In the genomic region with DNA sequence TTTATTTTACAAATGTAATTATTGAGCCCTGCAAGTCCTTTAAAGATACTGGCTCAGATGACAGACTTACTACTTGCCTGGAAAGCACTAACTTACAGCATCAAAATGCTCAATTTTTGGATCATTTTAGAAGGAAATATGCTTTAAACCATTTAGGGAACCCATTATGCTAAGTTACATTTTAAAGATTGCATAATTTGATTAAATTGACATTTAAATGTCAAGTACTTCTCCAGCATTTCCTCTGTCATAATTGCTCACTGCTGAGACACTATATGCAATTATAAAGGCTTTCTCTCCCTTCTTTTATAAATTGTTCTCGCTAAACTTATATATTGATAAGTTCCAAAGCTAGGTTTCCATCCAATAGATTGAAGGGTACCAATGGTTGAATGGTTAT, we compare ENCODE assay signal across 33 mouse cellular contexts.
"Had no signal": no experiment of that assay in that cellular context is flagged by ENCODE, and none has a peak within 500 bp of the region (broad histone marks: within the 10 kb centered on the region; RNA-seq: fewer than 3 reads in every experiment).

No protein-coding gene starts in this region.

- H3K27me3 ChIP-seq: limb, embryonic 12.5 days; limb, embryonic 13.5 days; limb, embryonic 15.5 days; liver, embryonic 12.5 days; liver, embryonic 13.5 days; liver, embryonic 15.5 days; lung, embryonic 15.5 days; megakaryocyte, embryonic 14.5 days; midbrain, embryonic 12.5 days; midbrain, embryonic 13.5 days; midbrain, embryonic 15.5 days; neural tube, embryonic 12.5 days; neural tube, embryonic 13.5 days had no signal

- DNase-seq: left cerebral cortex, postnatal 4 days; liver; liver, embryonic 13.5 days; liver, postnatal 0 days; lung, adult 18-20 months; lung, adult 2 months; lung, embryonic 14.5 days; lung, postnatal 10 days; lung, postnatal 14 days; lung, postnatal 36 days; lung, postnatal 4 days; midbrain, embryonic 14.5 days had no signal

- H3K4me3 ChIP-seq: limb, embryonic 10.5 days; limb, embryonic 12.5 days; limb, embryonic 13.5 days; limb, embryonic 15.5 days; liver, embryonic 12.5 days; liver, embryonic 13.5 days; liver, embryonic 15.5 days; lung, embryonic 15.5 days; megakaryocyte, embryonic 14.5 days; midbrain, embryonic 10.5 days; midbrain, embryonic 12.5 days; midbrain, embryonic 13.5 days; midbrain, embryonic 15.5 days; myocyte; neural tube, embryonic 12.5 days; neural tube, embryonic 13.5 days had no signal

- H3K27ac ChIP-seq: limb, embryonic 10.5 days; limb, embryonic 12.5 days; limb, embryonic 13.5 days; limb, embryonic 15.5 days; liver, embryonic 12.5 days; liver, embryonic 13.5 days; liver, embryonic 14.5 days; liver, embryonic 15.5 days; lung, embryonic 15.5 days; macrophage; midbrain, embryonic 10.5 days; midbrain, embryonic 12.5 days; midbrain, embryonic 13.5 days; midbrain, embryonic 15.5 days; neural tube, embryonic 12.5 days; neural tube, embryonic 13.5 days had no signal

- H3K9ac ChIP-seq: limb, embryonic 12.5 days; limb, embryonic 13.5 days; limb, embryonic 15.5 days; liver, embryonic 12.5 days; liver, embryonic 13.5 days; liver, embryonic 14.5 days; liver, embryonic 15.5 days; liver, postnatal 0 days; lung, embryonic 14.5 days; lung, embryonic 15.5 days; midbrain, embryonic 12.5 days; midbrain, embryonic 13.5 days; midbrain, embryonic 15.5 days; neural tube, embryonic 12.5 days; neural tube, embryonic 13.5 days had no signal

- H3K4me2 ChIP-seq: limb, embryonic 12.5 days; limb, embryonic 13.5 days; limb, embryonic 15.5 days; liver, embryonic 11.5 days; liver, embryonic 12.5 days; liver, embryonic 13.5 days; liver, embryonic 15.5 days; lung, embryonic 14.5 days; lung, embryonic 15.5 days; midbrain, embryonic 11.5 days; midbrain, embryonic 12.5 days; midbrain, embryonic 13.5 days; midbrain, embryonic 15.5 days; neural tube, embryonic 12.5 days; neural tube, embryonic 13.5 days had no signal

- H3K36me3 ChIP-seq: limb, embryonic 10.5 days; limb, embryonic 12.5 days; limb, embryonic 13.5 days; limb, embryonic 15.5 days; liver, embryonic 12.5 days; liver, embryonic 13.5 days; liver, embryonic 15.5 days; lung, embryonic 15.5 days; midbrain, embryonic 10.5 days; midbrain, embryonic 12.5 days; midbrain, embryonic 13.5 days; midbrain, embryonic 15.5 days; neural tube, embryonic 12.5 days; neural tube, embryonic 13.5 days had no signal

- H3K4me1 ChIP-seq: limb, embryonic 10.5 days; limb, embryonic 12.5 days; limb, embryonic 13.5 days; limb, embryonic 15.5 days; liver, embryonic 12.5 days; liver, embryonic 13.5 days; liver, embryonic 15.5 days; lung, embryonic 15.5 days; megakaryocyte, embryonic 14.5 days; midbrain, embryonic 10.5 days; midbrain, embryonic 12.5 days; midbrain, embryonic 13.5 days; midbrain, embryonic 15.5 days; neural tube, embryonic 12.5 days; neural tube, embryonic 13.5 days had no signal

- ATAC-seq: liver, embryonic 12.5 days; liver, postnatal 0 days; lung, postnatal 0 days; midbrain, embryonic 13.5 days; midbrain, embryonic 15.5 days; midbrain, embryonic 16.5 days had no signal

- H3K9me3 ChIP-seq: limb, embryonic 10.5 days; limb, embryonic 12.5 days; limb, embryonic 13.5 days; limb, embryonic 15.5 days; liver, embryonic 12.5 days; liver, embryonic 13.5 days; liver, embryonic 15.5 days; lung, embryonic 15.5 days; megakaryocyte, embryonic 14.5 days; midbrain, embryonic 10.5 days; midbrain, embryonic 12.5 days; midbrain, embryonic 13.5 days; midbrain, embryonic 15.5 days; neural tube, embryonic 12.5 days; neural tube, embryonic 13.5 days had no signal
